Mouse (Mus musculus): ENCODE results near the gene Mta3.
A peak's percentile ranks its signal among the peaks of the same experiment; 100 is the strongest.
"Not testable (repeated sequence)": the region's sequence is repeated elsewhere in the genome, so short reads cannot be mapped to it uniquely, and the experiment has no call there.

Gene Mta3

DNA sequence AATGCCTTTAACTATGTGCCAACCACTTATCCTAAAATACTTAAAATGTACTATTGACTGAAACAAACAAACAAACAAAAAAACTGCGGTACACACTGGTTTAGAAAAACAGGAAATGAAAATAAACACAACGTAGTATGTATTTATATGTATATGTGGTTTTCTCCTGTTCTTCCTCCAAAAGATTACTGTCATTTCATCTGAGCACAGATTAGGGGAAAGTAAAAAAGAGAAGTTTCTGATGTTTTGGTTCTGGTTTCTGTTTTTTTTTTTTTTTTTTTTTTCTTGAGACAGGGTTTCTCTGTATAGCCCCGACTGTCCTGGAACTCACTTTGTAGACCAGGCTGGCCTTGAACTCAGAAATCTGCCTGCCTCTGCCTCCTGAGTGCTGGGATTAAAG, 3.6 kb downstream of the Mta3 start:
- not testable (repeated sequence) for DNase-seq

DNA sequence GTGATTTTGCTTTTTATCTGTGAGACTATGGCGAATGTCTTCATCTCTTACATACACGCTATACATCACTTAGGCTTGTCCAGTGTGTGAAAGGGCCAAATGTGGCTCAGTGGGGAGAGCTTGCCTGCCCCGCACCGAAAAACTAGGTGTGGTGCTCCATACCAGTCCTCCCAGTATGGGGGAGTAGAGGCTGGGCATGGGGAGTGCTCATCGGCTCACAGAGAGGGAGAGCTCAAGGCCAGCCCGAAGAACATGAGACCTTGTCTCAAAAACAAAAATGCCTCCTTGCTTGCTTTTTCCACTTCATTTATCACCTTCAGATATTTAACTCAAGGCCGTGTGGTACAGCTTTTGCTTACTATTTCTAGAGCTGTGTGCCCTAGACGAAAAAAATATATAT, 4.7 kb downstream of the Mta3 start:
- no peak for DNase-seq

DNA sequence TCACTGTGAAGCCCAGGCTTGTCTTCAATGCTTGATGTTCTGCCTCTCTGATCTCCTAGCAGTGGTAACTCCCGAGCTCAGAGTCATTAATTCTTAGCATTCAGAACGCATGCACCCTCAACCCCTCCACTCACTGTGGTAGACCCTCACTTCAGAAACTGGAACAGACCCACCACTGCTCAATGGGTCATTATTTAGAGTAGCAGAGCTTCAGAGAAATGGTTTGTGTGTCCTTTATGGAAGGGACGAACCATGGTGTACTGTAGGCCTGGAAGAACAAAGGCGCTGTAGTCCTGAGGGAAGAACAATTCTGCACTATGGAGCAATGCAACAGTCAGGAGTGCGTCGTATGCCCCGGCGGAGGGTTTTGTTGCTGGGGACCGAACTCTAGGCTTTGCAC, 6.4 kb downstream of the Mta3 start:
- no peak for DNase-seq

DNA sequence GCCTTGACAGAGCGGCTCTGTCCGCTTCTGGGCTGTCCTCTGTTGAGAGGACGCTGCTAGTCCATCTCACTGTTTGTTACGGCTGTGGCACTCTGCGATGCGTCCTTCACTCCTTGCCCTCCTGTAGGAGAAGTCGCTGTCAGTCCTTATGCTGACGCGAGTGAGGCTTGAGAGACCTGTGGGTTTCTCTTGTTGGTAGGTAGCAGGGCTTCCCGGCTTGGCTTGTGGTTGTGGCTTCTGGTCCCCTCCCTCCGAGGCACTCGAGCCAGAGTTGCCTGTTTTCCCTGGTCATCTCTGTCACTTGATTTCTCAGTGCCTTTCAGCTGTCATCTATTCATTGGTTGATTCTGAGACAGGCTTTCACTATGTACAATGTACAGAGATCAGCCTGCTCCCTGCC, 14.5 kb downstream of the Mta3 start:
- DNase-seq = no peak

DNA sequence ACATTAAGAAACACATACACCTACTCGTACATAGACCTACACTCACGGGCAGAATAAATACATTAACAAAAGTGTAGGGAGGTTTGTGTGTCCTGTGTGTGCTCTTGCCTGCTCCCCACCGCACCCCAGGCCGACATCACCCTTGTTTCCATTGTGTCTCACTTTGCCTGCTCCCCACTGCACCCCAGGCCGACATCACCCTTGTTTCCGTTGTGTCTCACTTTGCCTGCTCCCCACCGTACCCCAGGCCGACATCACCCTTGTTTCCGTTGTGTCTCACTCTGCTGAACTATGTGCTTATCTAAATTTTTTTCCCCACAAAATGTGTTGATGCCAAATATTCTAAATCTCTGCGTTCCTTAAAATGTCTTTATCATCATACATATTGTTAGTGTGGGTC, 15.2 kb downstream of the Mta3 start:
- no peak for DNase-seq

DNA sequence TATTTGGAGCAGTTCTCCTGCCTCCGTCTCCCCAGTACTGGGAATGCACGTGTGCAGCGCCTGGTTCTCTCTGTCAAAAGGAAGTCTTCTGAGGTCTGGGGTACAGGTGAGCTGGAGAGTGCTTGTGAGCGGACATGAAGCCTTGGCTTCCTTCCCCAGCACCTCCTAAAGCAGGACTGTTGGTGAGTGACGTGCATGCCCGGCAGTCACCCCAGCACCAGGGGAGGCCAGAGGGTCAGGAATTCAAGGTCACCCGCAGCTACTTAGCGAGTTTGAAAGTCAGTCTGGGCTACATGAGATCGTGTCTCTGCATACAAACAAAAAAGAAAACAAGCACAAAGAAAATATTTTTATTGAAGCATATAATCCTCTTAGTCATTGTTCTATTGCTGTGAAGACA, 17.1 kb downstream of the Mta3 start:
- no peak for DNase-seq

DNA sequence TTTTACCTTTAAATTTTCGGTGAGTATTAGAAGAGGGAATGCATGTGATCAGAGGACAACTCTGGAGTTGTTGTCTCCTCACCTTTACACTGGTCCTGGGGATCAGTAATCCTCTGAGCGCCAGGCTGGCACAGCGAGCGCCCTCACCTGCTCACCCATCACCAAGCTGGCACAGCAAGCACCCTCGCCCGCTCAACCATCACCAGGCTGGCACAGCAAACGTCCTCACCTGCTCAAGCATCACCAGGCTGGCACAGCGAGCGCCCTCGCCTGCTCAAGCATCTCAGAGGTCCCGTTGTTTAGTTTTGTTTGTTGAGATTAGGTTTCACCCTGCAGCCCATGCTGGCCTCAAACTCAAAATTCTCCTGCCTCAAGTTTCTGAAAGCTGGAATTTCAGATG, 20.5 kb downstream of the Mta3 start:
- DNase-seq = no peak

DNA sequence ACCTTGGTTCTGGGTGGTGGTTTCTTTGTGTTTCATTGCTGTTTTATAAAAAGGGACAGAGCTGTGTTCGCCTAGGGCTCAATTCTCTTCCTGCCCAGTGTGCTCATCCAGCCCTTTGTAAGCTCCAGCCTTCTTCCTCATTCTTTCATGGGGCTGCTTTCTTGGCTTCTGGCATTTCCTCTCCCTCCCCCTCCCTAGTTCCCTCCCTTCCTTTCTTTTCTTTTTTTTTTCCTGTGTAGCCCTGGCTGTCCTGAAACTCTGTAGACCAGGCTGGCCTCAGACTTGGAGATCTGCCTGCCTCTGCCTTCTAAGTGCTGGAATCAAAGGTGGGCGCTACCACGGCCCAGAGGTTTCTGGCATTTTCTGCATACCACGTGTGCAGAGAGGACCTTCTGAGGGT, 21.7 kb downstream of the Mta3 start:
- DNase-seq = no peak

DNA sequence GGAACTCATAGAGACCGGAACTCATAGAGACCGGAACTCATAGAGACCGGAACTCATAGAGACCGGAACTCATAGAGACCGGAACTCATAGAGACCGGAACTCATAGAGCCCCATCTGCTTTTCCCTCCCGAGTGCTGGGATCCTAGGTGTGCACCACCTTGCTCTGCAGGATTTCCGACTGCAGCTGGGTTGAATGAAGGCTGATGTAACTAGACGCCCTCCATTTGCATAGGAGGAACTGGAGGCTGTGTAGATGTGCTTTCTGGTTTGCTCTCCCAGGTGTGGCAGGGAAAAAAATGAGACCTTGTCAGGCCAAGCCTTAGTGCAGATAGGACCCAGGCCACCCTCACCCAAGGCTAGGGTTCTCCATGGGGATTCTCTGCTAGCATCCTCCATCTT, 23.1 kb downstream of the Mta3 start:
- no peak for DNase-seq

DNA sequence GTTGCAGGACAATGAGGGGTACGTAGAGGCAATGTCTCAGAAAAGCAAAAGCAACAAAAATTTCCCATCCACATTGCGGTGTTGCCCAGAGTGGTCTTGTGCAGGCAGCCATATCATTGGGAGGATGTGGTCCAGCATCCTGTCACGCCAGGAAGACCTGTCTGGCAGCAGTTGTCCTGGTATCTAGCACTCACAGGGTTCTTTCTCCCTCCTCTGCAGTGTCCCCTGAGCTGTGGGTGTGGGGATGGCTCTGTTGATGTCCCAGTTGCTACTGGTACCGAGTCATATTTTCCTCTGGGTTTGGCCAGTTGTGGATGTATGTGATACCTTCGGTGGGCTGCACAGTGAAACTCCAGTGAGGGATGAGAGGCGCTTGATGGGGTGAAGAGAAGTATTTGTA, 24.2 kb downstream of the Mta3 start:
- no peak for DNase-seq

DNA sequence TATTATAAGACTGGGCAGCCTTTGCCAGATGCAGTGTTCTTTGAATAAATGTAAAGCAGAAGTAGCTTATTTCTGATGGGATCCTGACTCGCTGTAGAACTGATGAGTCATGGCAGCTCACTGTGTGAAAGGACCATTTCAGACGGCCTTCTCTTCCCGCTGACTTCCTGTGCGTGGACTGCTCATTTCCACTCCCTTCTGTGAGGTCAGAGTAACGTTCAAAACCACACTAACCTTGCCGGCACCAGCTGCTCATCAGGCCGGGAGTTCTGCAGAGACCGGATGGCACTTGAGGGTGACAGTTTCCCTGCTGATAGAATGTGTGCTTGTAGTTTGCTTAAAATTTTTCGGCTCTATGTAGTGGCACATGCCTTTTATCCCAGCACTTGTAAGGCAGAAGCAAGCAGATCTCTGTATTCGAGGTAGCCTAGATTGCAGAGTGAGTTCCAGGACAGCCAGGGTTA, 26.2 kb downstream of the Mta3 start:
- peak; percentile 19 for DNase-seq

DNA sequence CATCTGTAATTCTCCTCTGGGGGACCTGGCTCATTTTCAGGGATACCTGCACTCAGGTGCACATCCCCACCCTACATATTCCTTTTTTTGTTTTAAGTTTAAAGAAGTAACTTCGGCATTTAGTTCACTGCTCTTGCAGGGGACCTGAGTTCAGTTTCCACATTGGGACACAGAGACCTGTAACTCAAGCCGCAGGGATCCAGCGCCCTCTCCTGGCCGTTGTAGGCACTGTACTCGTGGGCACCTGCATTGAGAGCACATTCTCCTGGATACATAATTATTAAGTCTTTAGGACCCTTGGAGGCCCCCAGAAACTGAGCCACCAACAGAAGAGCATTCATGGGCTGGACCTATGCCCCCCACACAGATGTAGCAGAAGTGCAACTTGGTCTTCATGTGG, 26.8 kb downstream of the Mta3 start:
- no peak for DNase-seq

DNA sequence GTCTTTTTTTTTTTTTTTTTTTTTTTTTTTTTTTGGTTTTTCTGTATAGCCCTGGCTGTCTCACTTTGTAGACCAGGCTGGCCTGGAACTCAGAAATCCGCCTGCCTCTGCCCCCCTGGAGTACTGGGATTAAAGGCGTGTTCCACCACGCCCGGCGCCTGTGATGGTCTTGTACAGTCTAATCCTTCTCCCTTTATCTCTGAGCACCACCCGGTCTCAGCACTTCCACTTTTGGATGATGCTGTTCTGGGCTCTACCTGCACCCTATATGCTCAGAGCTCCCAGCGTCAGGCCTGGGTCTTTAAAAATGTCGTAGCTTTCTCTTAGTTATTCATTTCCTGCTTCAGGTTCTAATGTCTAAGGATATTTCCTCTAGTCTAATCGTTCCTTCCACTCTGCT, 30.7 kb downstream of the Mta3 start:
- no peak for DNase-seq

DNA sequence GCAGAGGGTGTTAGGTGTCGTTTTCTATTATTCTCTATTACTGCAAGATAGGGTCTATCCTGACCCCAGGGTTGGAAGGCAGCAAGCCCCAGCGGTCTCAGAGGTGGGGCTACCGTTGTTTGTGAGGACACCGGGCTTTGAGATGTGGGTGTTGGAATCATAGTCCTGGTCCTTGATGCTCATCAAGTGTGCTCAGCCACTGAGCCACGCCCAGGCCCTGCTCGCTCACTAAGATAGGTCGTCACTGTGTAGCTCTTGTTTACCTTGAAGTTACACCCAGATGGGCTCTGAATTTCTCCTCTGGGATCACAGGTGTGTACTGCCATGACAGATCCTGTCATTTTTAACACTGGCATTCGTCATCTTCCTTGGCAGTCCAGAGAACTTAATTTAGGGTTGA, 31.8 kb downstream of the Mta3 start:
- no peak for DNase-seq

DNA sequence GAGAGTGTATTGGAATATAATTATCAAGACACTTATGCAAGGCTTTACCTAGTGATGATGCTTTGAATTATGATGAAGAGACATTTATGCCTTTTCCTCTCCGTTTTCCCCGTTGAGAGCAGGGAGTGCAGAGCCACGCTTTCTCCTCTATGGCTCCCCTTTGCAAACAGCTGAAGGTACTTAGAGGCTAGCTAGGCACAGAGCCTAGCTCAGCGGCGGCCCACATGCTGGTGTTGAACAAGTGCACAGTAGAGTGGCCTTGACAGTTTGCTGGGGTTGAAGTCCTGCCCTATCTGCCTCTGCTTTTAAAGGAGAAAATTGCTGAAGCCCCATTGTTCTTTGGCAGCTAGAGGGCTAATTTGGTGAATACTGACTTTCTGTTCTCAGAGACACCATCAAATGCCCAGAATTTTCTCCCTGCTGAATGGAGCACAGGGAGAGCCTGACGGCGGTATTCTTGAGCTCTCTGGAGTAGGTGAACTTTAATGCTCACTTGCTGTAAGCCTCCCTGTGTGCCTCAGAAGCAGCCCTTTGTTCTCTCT, 34.2 kb downstream of the Mta3 start:
- DNase-seq = no peak

DNA sequence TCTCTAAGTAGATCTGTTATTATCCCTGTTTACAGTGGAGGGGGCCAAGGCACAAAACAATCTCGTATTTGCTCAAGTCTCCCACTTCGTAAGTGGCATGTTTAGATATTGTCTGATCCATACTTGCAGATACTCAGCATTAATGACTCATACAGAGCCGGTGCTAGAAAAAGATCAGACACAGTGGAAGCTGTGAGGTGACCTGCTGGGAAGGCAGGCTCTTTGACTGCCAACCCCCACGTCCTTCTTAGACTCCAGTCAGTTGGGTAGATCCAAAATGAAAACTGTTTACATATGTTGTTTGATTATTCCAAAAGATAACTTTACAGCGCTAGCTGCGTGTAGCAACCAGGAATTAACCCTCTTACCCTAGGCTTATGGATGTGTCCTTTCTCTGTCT, 35.3 kb downstream of the Mta3 start:
- DNase-seq = no peak

DNA sequence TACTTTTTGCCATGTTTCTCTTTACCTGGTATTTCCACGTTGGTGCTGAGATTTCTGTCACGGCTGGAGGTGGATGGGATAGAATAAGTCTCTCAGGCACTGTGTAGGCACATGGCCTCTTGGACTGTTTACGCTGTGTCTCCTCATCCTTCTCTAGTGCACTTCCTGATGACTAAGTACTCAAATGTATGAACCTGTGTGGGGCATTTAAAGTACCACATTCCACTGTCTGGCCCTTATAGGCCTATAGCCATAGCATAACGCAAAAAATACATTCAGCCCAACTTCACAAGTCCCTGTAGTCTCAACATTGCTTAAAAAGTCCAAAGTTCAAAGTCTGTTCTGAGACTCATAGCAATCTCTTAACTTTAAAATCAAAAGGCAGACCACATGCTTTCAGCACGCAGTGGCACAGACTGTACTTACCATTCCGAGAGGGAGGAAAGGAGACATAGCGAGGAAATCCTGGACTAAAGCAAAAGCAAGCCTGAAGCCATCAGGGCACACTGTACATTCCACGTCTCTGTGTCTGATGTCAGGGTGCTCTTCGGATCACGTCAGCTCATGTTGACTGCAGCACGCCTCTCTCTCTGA, 38.4 kb downstream of the Mta3 start:
- DNase-seq = no peak

DNA sequence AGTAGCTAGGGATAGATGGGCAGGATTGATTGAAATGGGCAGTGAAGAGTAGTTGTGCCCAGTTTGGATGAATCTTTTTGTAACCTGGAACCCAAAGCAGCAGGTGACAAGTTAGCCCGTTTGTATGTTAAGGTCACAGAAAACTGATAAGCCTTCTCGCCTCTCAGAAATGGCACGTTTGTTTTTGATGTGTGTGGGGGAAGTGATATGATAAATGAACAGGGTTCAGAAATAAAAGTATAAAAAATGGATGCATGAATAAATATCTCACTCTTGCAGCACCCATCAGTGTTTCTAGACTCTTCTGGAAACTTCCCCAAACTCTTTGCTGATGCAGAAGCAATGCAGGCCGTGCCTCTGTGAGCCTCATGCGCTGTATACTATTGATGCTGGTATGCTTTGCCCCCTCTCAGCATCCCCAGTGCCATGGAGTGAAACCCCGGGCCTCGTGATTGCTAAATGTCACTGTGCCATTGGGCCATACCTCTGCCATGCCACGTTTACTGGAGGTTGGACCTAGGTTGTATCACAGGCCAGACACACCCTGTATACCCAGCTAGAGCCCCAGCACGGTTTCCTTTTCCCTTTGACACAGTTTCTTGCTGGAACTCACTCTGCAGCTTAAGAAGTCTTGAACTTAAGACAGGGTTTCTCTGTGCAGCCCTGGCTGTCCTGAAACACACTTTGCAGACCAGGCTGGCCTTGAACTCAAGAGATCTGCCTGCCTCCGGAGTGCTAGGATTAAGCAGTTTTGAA, 41.6 kb downstream of the Mta3 start:
- no peak for DNase-seq

DNA sequence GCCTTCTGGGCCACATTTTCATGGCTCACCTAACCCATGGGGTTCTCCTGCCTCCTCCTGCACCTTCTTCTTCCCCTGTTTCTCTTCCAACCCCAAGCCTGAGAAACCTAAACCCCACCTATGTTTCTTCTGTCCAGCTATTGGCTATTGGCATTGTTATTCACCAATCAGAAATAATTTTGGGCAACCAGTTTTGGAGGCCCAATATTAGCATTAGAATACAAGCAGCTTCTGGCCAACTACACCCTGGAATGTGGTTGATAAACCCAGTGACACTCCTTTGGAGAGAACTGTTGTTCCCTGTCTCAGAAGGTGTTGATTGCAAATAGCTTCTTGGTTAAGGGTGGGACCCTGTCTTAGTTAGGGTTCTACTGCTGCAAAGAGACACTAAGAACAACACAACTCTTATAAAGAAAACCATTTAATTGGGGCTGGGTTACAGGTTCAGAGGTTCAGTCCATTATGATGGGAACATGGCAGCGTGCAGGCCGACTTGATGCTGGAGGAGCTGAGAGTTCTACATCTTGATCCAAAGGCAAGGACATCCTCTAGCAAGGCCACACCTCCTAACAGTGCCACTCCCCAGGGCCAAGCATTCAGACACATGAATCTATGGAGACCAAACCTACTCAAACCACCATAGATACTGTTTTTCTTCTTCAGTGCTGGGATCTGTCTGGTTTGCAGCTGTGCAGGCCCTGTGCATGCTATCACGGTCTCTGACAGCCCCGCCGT, 44.4 kb downstream of the Mta3 start:
- DNase-seq = no peak

DNA sequence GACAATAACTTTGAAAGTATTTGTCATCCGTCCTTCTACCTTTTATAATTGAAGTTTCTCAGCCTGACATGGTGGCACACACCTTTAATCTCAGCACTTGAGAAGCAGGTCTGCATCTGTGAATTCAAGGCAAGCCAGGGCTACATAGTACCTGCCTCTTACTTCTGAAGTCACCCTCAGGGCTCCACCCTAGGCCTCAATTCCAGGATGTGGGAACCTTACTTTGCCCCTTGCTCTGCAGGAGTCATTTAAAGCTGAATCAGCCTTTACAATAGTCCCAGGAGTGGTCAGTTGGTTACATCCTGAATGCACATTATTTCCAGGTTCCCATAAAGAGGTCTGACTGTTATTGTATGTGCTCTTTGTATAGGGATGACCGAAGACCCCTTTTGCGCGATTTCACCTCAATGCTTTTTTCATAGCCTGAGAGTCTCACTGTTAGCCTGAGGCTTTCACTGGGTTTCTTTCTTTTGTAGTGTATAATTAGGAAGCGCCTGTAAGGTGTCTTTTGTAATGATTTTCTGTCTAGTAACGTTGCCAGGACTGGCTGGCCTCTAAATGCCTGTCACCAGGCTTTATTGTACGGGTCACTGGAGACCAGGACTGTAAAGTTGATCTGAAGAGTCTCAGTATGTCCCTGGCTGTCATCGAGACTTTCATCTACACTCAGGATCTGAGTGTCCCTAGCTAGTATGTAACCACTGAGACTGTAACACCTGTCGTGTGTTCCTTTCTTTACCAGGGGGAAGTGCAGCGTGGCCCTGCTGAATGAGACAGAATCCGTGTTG, 47.3 kb downstream of the Mta3 start:
- DNase-seq = no peak

DNA sequence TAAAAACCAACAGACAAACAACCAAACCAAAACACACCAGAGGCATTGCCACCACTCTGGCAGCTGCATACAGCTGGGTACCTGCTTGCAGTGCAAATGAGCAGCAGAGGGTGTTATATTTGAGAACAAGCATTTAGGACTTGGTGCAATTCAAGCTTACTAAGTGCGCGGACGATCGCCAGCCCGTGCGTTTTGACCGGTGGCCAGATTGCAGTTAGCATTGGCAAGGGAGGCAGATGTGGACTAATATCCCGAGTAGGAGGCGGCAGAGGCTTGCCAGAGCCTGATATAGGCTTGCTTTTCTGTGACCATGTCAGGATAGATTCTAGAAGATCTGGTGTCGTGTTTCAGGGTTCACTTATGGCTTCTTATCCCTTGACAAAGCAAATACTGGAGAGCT, 52.1 kb downstream of the Mta3 start:
- no peak for DNase-seq

DNA sequence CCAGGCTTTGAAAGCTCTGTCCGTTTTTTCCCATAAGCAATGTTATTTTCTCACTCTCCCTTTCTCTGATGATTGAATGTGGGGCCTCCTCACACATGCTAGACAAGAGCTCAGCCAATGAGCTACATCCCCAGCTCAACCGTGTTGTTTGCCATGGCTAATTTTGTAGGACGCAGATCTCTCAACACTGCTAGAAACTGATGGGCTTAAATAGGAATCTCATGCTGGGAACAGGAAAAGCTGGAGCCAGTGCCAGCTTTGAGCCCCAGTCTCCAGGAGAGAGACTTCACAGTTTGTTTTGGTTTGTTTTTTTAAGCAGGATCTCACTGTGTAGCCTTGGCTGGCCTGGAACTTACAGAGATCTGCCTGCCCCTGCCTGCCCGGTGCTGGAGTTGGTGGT, 53.6 kb downstream of the Mta3 start:
- no peak for DNase-seq

DNA sequence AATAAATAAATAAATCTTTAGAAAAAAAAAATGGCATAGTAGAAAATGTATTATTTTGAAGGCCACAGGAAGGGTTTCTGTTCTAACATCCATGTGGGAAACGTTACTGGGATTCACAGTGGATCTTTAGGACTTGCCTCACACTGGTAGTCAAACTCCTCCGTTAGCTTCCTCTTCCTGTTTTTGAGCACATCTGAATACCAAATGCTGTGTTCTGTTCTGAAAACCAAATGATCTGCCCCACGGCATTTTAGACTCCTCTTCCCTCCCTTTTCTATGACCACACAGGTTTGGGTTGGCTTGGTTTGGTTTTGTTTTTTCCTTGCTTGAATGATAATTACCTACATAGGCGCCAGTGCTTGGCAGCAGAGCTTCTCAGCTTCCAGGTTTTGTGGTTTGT, 58.6 kb downstream of the Mta3 start:
- no peak for DNase-seq

All from right cerebral cortex, postnatal 25 days (tissue).